Mouse (Mus musculus) intestine, embryonic 14.5 days (tissue): ENCODE measurements around the gene Hmx3. TPM values are rescaled to one million over a fixed set of nuclear protein-coding genes. Genes with fewer than 3 reads are reported as not detected.

Experiments
- ATAC-seq: fragments of 200-750 bp; cut with Nextera tagmentation; replicated peaks from 2 replicates; pipeline ENCODE4 v1.8.0; 2017; ENCODE audit warnings: low read depth, moderate number of reproducible peaks, moderate TSS enrichment, moderate library complexity; ENCODE audit not compliant: low FRiP score, low TSS enrichment
- DNase-seq: peaks from one replicate; pipeline ENCODE4 v3.0.0-alpha.2; 2018; ENCODE audit warnings: low spot score
- H3K27ac ChIP-seq: fragments of 300-500 bp; sonication (generic); 2 replicates; pipeline ENCODE4 v1.5.1; 2014; ENCODE audit warnings: low read depth, mild to moderate bottlenecking, control low read depth
- H3K27me3 ChIP-seq: fragments of 300-500 bp; sonication (generic); replicated peaks from 2 replicates; pipeline ENCODE4 v1.6.1; 2014; ENCODE audit warnings: low read length, control low read depth; ENCODE audit not compliant: control insufficient read depth, insufficient read depth
- H3K36me3 ChIP-seq: fragments of 300-500 bp; sonication (generic); 2 replicates; pipeline ENCODE4 v1.6.1; 2014; ENCODE audit warnings: low read length, control low read depth; ENCODE audit not compliant: control insufficient read depth, insufficient read depth
- H3K4me1 ChIP-seq: fragments of 300-500 bp; sonication (generic); replicated peaks from 2 replicates; pipeline ENCODE4 v1.6.1; 2014; ENCODE audit warnings: low read length, control low read depth, mixed read lengths; ENCODE audit not compliant: control insufficient read depth, insufficient read depth
- H3K4me2 ChIP-seq: fragments of 300-500 bp; sonication (generic); 2 replicates; pipeline ENCODE4 v1.6.1; 2014; ENCODE audit warnings: low read length
- H3K4me3 ChIP-seq: fragments of 300-500 bp; sonication (generic); 2 replicates; pipeline ENCODE4 v1.5.1; 2014; ENCODE audit warnings: low read depth, low read length, control low read depth, mixed read lengths
- H3K9ac ChIP-seq: fragments of 300-500 bp; sonication (generic); 2 replicates; pipeline ENCODE4 v1.6.1; 2014; ENCODE audit warnings: mild to moderate bottlenecking, low read length
- H3K9me3 ChIP-seq: fragments of 300-500 bp; sonication (generic); 2 replicates; pipeline ENCODE4 v1.6.1; 2016; ENCODE audit warnings: low read length, control low read depth; ENCODE audit not compliant: control insufficient read depth
- WGBS: fragments of 180-500 bp; shearing (Covaris S2); extraction: QIAGEN DNeasy Blood & Tissue Kit; methylation state at CpG from one replicate; pipeline ENCODE4 v1.1.7; 2014; 5-methylcytosine and 5-hydroxymethylcytosine counted together
- polyA plus RNA-seq: library from polyadenylated mRNA; unstranded; fragments of >200 nt; fragmentation: Nextera tagmentation; extraction: Ambion mirVana; gene quantifications from 2 replicates; pipeline ENCODE4 v1.2.1, GENCODE M21; 2014

Hmx3 gene
- polyA plus RNA-seq, 1 experiment from 2014 or later = 1.4 TPM

- H3K4me1 ChIP-seq = peaks cover 5% of the 10 kb centered on the region; the same call in 1 of the 2 replicates
- H3K36me3 ChIP-seq = no peaks in the 10 kb centered on the region
- H3K9ac ChIP-seq = no peak overlapping the region
- H3K4me2 ChIP-seq = no peak overlapping the region
- no peak overlapping the region for H3K27ac ChIP-seq
- peaks cover 98% of the 10 kb centered on the region for H3K27me3 ChIP-seq
- no peak overlapping the region for H3K4me3 ChIP-seq
- WGBS = 2% methylated on average over 13 of the region's 13 CpGs
- H3K9me3 ChIP-seq = no peaks in the 10 kb centered on the region
- no peak for ATAC-seq
- peak; percentile 59 for DNase-seq
These were observed 3.2 kb downstream of the Hmx3 start for GRCm38 (mm10) chr7:131545701-131546385.

- no peak overlapping the region for H3K4me3 ChIP-seq
- H3K4me2 ChIP-seq = no peak overlapping the region
- H3K27me3 ChIP-seq = peaks cover 98% of the 10 kb centered on the region
- no peaks in the 10 kb centered on the region for H3K9me3 ChIP-seq
- WGBS = 2% methylated on average over 2 of the region's 2 CpGs
- H3K9ac ChIP-seq = no peak overlapping the region
- H3K4me1 ChIP-seq = peaks cover 5% of the 10 kb centered on the region; the same call in 1 of the 2 replicates
- H3K27ac ChIP-seq = no peak overlapping the region
- peak; percentile 60 for DNase-seq
- no peaks in the 10 kb centered on the region for H3K36me3 ChIP-seq
- no peak for ATAC-seq
These were observed 3.8 kb downstream of the Hmx3 start for GRCm38 (mm10) chr7:131546423-131546822.

- H3K36me3 ChIP-seq = no peaks in the 10 kb centered on the region
- no peak overlapping the region for H3K27ac ChIP-seq
- DNase-seq (no peak), ATAC-seq (no peak)
- H3K4me3 ChIP-seq = no peak overlapping the region
- H3K4me1 ChIP-seq = peaks cover 5% of the 10 kb centered on the region; the same call in 1 of the 2 replicates
- H3K9me3 ChIP-seq = no peaks in the 10 kb centered on the region
- no peak overlapping the region for H3K9ac ChIP-seq
- no peak overlapping the region for H3K4me2 ChIP-seq
- 5% methylated on average over 5 of the region's 5 CpGs for WGBS
- peaks cover 98% of the 10 kb centered on the region for H3K27me3 ChIP-seq
These were observed 4.8 kb downstream of the Hmx3 start for GRCm38 (mm10) chr7:131547481-131547880.

- DNase-seq (no peak), ATAC-seq (no peak)
- H3K9ac ChIP-seq = no peak within 1 kb of the TSS
- H3K4me3 ChIP-seq = no peak within 1 kb of the TSS
- H3K4me1 ChIP-seq = peaks cover under 1% of the 10 kb centered on the region; the same call in 1 of the 2 replicates
- no peaks in the 10 kb centered on the region for H3K36me3 ChIP-seq
- peaks cover 98% of the 10 kb centered on the region for H3K27me3 ChIP-seq
- 1% methylated on average over 3 of the region's 3 CpGs for WGBS
- no peaks in the 10 kb centered on the region for H3K9me3 ChIP-seq
- no peak within 1 kb of the TSS for H3K27ac ChIP-seq
- no peak within 1 kb of the TSS for H3K4me2 ChIP-seq
These were observed 5.8 kb downstream of the Hmx3 start, which contains the start of gene Hmx2 for GRCm38 (mm10) chr7:131548473-131548872. TSS of gene Hmx2 (plus strand) at chr7:131548773.

GRCm38 (mm10) chr7:131551471-131551870, 8.8 kb downstream of the Hmx3 start:
- H3K9me3 ChIP-seq = no peaks in the 10 kb centered on the region
- peaks cover 6% of the 10 kb centered on the region; the same call in 1 of the 2 replicates for H3K4me1 ChIP-seq
- H3K27me3 ChIP-seq = peaks cover 98% of the 10 kb centered on the region
- no peak overlapping the region for H3K27ac ChIP-seq
- no peak overlapping the region for H3K4me2 ChIP-seq
- H3K36me3 ChIP-seq = no peaks in the 10 kb centered on the region
- ATAC-seq = no peak
- 1% methylated on average over 4 of the region's 4 CpGs for WGBS
- no peak overlapping the region for H3K4me3 ChIP-seq
- peak; percentile 61 for DNase-seq
- H3K9ac ChIP-seq = no peak overlapping the region

- Histone ChIP-seq H3K4me1 (peaks cover 6% of the 10 kb centered on the region; the same call in 1 of the 2 replicates), H3K4me2 (no peak overlapping the region), H3K9me3 (no peaks in the 10 kb centered on the region), H3K4me3 (no peak overlapping the region), H3K27ac (no peak overlapping the region), H3K36me3 (no peaks in the 10 kb centered on the region), H3K9ac (no peak overlapping the region), H3K27me3 (peaks cover 98% of the 10 kb centered on the region)
- ATAC-seq = no peak
- WGBS = under 1% methylated on average over 42 of the region's 42 CpGs
- peak; percentile 61 for DNase-seq
These were observed 9.5 kb downstream of the Hmx3 start for GRCm38 (mm10) chr7:131551931-131552741.

DNA sequence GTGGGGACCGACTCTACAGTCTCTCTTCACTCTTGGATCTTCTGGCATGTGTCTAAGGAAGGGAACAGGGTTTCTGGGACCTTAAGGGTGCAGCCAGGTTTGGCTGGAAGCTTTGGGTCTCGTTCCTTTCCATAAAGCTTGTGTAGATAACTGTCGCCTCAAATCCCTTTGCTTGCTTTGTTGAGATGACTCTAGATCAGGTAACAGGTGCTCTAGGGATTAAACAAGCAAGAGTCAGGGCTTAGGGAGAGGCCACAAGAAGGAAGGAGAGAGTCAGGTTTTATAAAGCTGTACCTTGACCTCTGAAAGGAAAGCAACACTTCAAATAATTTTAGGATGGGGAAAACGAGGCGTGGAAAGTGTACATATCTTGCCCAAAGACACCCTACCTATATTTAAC, 10.1 kb downstream of the Hmx3 start:
- Histone ChIP-seq H3K4me2 (no peak overlapping the region), H3K9ac (no peak overlapping the region), H3K4me1 (peaks cover 6% of the 10 kb centered on the region; the same call in 1 of the 2 replicates), H3K27me3 (peaks cover 98% of the 10 kb centered on the region), H3K27ac (no peak overlapping the region), H3K36me3 (no peaks in the 10 kb centered on the region), H3K4me3 (no peak overlapping the region), H3K9me3 (no peaks in the 10 kb centered on the region)
- no peak for DNase-seq
- ATAC-seq = no peak
- WGBS = 3% methylated on average over 5 of the region's 5 CpGs

DNA sequence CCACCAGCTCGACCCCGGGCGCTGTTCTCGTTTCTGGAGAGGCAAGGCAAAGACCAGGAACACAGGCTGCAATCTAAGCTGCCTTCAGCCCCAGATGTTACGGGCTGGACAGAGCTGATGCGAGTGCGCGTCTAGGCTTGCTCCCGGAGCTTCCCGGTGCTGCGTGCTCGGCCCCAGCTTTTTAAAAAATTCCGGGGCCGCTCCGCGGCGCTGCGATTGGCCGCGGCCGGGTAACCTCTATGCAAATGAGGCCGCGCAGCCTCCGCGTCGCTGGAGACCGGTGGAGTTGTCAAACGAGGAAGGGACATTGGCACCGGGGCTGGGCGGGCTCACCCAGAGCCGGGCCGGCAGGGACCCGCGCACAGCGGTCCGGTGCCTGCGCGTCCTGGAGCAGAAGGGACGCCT, 11.1 kb downstream of the Hmx3 start:
- ATAC-seq = peak; percentile 41
- WGBS = under 1% methylated on average over 39 of the region's 39 CpGs
- H3K27me3 ChIP-seq = peaks cover 98% of the 10 kb centered on the region
- peak overlapping the region; percentile 25 for H3K4me3 ChIP-seq
- no peaks in the 10 kb centered on the region for H3K36me3 ChIP-seq
- peaks cover 6% of the 10 kb centered on the region; the same call in 1 of the 2 replicates for H3K4me1 ChIP-seq
- H3K27ac ChIP-seq = no peak overlapping the region
- H3K4me2 ChIP-seq = peak overlapping the region; percentile 42
- H3K9ac ChIP-seq = no peak overlapping the region
- H3K9me3 ChIP-seq = no peaks in the 10 kb centered on the region
- DNase-seq = peak; percentile 77
